Mouse (Mus musculus) ovary, postnatal 10 days (tissue): ENCODE measurements around the gene Sptssa.

ENCODE experiments used
- DNase-seq: peaks from one replicate; pipeline ENCODE4 v3.0.0; 2022; ENCODE audit warnings: low spot score

Gene Sptssa

GRCm38 (mm10) chr12:54654741-54655140 is 1.6 kb downstream of the Sptssa start:
- no peak for DNase-seq

GRCm38 (mm10) chr12:54654141-54654540 is 2.2 kb downstream of the Sptssa start:
- no peak for DNase-seq

- no peak for DNase-seq
Observed at GRCm38 (mm10) chr12:54652346-54652745, 4.0 kb downstream of the Sptssa start.

- DNase-seq = no peak
Observed at GRCm38 (mm10) chr12:54651820-54652219, 4.6 kb downstream of the Sptssa start.

- no peak for DNase-seq
Observed at GRCm38 (mm10) chr12:54651158-54651557, 5.2 kb downstream of the Sptssa start.

- no peak for DNase-seq
Observed at GRCm38 (mm10) chr12:54644947-54645346, 11.4 kb downstream of the Sptssa start.

- DNase-seq = no peak
Observed at GRCm38 (mm10) chr12:54643320-54643892, 13.0 kb downstream of the Sptssa start.

- no peak for DNase-seq
Observed at GRCm38 (mm10) chr12:54641374-54641773, 15.0 kb downstream of the Sptssa start.

- DNase-seq = no peak
Observed at GRCm38 (mm10) chr12:54640259-54640658, 16.1 kb downstream of the Sptssa start.

GRCm38 (mm10) chr12:54637033-54637432 is 19.3 kb downstream of the Sptssa start:
- no peak for DNase-seq

- no peak for DNase-seq
Observed at GRCm38 (mm10) chr12:54632141-54632540, 24.2 kb downstream of the Sptssa start.

- DNase-seq = no peak
Observed at GRCm38 (mm10) chr12:54621942-54622341, 34.4 kb downstream of the Sptssa start.

GRCm38 (mm10) chr12:54620042-54620705 is 36.2 kb downstream of the Sptssa start:
- no peak for DNase-seq

- DNase-seq = no peak
Observed at GRCm38 (mm10) chr12:54608988-54609387, 47.4 kb downstream of the Sptssa start.

GRCm38 (mm10) chr12:54605203-54605602 is 51.2 kb downstream of the Sptssa start:
- DNase-seq = no peak

- DNase-seq = no peak
Observed at GRCm38 (mm10) chr12:54603542-54604167, 52.7 kb downstream of the Sptssa start.

- DNase-seq = no peak
Observed at GRCm38 (mm10) chr12:54600482-54600881, 55.9 kb downstream of the Sptssa start.

GRCm38 (mm10) chr12:54598358-54598757 is 58.0 kb downstream of the Sptssa start:
- no peak for DNase-seq

- DNase-seq = no peak
Observed at GRCm38 (mm10) chr12:54596715-54597114, 59.7 kb downstream of the Sptssa start.
